Mouse (Mus musculus) lung, adult 2 months (tissue): ENCODE measurements around the gene Ctxn1.

Experiments used
- CTCF ChIP-seq: fragments of 200-500 bp; IDR thresholded peaks from 2 replicates; pipeline ENCODE4 v1.5.1; 2011; ENCODE audit warnings: mild to moderate bottlenecking, low read length, control low read depth; ENCODE audit not compliant: insufficient read depth
- POLR2A ChIP-seq: fragments of 200-500 bp; IDR thresholded peaks from 2 replicates; pipeline ENCODE4 v1.6.1; 2011; ENCODE audit warnings: low read depth, mild to moderate bottlenecking, control low read depth, low read length, borderline replicate concordance; ENCODE audit errors: extremely low read depth

GRCm38 (mm10) chr8:4292738-4293137, 33.7 kb upstream of the Ctxn1 start:
- TF ChIP-seq CTCF, result no peak
- TF ChIP-seq POLR2A, result no peak
